Comparison of ENCODE assay signal across 8 mouse cellular contexts in genomic region chr5:33274085-33274952, GRCm38 (mm10). TPM values are rescaled to one million over a fixed set of nuclear protein-coding genes. Genes with fewer than 3 reads are reported as not detected.
DNase-seq lines count a peak whose midpoint lies in the region; ATAC-seq and TF ChIP-seq lines count a peak whose summit lies in the region.

No protein-coding gene starts in this region.

- H3K4me1 ChIP-seq in G1E (ENCODE audit: insufficient read depth, low read depth, low read length), result peaks cover 56% of the 10 kb centered on the region
- H3K4me1 ChIP-seq in forebrain, postnatal 0 days (ENCODE audit: insufficient read depth), result peaks cover 16% of the 10 kb centered on the region
- peaks cover 31% of the 10 kb centered on the region for H3K4me1 ChIP-seq in lung, embryonic 15.5 days

- no peaks in the 10 kb centered on the region for H3K9me3 ChIP-seq in G1E (replicated peaks)
- no peaks in the 10 kb centered on the region for H3K9me3 ChIP-seq in forebrain, postnatal 0 days (ENCODE audit: low read length)
- no peaks in the 10 kb centered on the region for H3K9me3 ChIP-seq in lung, embryonic 15.5 days

- peak; percentile 51 for ATAC-seq in G1E (ENCODE audit: extremely low read depth, insufficient number of reproducible peaks, low FRiP score, poor library complexity, severe bottlenecking)
- peak; percentile 54 for ATAC-seq in forebrain, postnatal 0 days
- peak; percentile 63 for ATAC-seq in lung, embryonic 15.5 days (ENCODE audit: borderline replicate concordance, extremely low read depth, low FRiP score, low TSS enrichment)

- H3K4me2 ChIP-seq in forebrain, postnatal 0 days (ENCODE audit: low read depth), result peak overlapping the region; percentile 74
- H3K4me2 ChIP-seq in lung, embryonic 15.5 days, result peak overlapping the region; percentile 80

- no peaks in the 10 kb centered on the region for H3K27me3 ChIP-seq in G1E (ENCODE audit: insufficient read depth, low read length)
- no peaks in the 10 kb centered on the region for H3K27me3 ChIP-seq in forebrain, postnatal 0 days (ENCODE audit: insufficient read depth, low read length)
- H3K27me3 ChIP-seq in lung, embryonic 15.5 days, result no peaks in the 10 kb centered on the region

- H3K9ac ChIP-seq in forebrain, postnatal 0 days, result peak overlapping the region; percentile 97
- H3K9ac ChIP-seq in lung, embryonic 15.5 days, result peak overlapping the region; percentile 96

- peak overlapping the region; percentile 89 for H3K4me3 ChIP-seq in G1E (ENCODE audit: low read depth, low read length)
- H3K4me3 ChIP-seq in forebrain, postnatal 0 days (ENCODE audit: low read depth, low read length), result peak overlapping the region; percentile 90
- H3K4me3 ChIP-seq in lung, embryonic 15.5 days, result peak overlapping the region; percentile 91

- peak overlapping the region; percentile 100 for H3K27ac ChIP-seq in forebrain, postnatal 0 days (ENCODE audit: low read depth, low read length)
- peak overlapping the region; percentile 99 for H3K27ac ChIP-seq in lung, embryonic 15.5 days

- TF ChIP-seq CTCF in G1E (IDR thresholded peaks at IDR 0.05; ENCODE audit: low read depth, low read length), result no peak
- peak; percentile 16 for TF ChIP-seq CTCF in forebrain, postnatal 0 days (IDR thresholded peaks at IDR 0.05; ENCODE audit: low read depth)

- H3K36me3 ChIP-seq in G1E (replicated peaks), result peaks cover 44% of the 10 kb centered on the region
- peaks cover 8% of the 10 kb centered on the region for H3K36me3 ChIP-seq in forebrain, postnatal 0 days (ENCODE audit: insufficient read depth)
- H3K36me3 ChIP-seq in lung, embryonic 15.5 days, result peaks cover 15% of the 10 kb centered on the region

- 3% methylated on average over 82 of the region's 97 CpGs for WGBS in forebrain, postnatal 0 days
- under 1% methylated on average over 69 of the region's 97 CpGs for WGBS in lung, embryonic 15.5 days

- DNase-seq in G1E (ENCODE audit: low spot score), result peak; percentile 92
- DNase-seq in cerebellum, adult 18-20 months, result peak; percentile 83 to 97
- DNase-seq in forebrain, postnatal 0 days, result peak; percentile 97
- peak; percentile 93 for DNase-seq in heart, postnatal 4 days
- peak; percentile 86 to 91 for DNase-seq in layer of hippocampus, adult 8-10 months (ENCODE audit: low spot score in 2 of 2)
- DNase-seq in ovary, adult 18-20 months (ENCODE audit: low spot score), result peak; percentile 81
- peak; percentile 94 for DNase-seq in thymus, postnatal 0 days (ENCODE audit: low spot score)

RNA-seq across cellular contexts. Expression of gene Ctbp1, which starts 0.5 kb away (rescaled TPM):
- 126 and 164 TPM in 2 replicates for total RNA-seq in G1E (2014; fragmentation: Nextera tagmentation)
- 144 and 146 TPM in 2 replicates for total RNA-seq in G1E (2017)
- polyA plus RNA-seq in G1E (2012), result 256 and 297 TPM in 2 replicates
- 417 and 478 TPM in 2 replicates for total RNA-seq in forebrain, postnatal 0 days (2014; rRNA removed)
- polyA plus RNA-seq in forebrain, postnatal 0 days (2015; fragmentation: Nextera tagmentation; extraction: Ambion mirVana), result 350 and 388 TPM in 2 replicates
- total RNA-seq in heart, postnatal 4 days (2021), result 100 to 1,000 TPM; 264 to 274 TPM
- total RNA-seq in layer of hippocampus, adult 8-10 months (2022), result 100 to 1,000 TPM; 255 to 270 (median 268) TPM
- 351 and 372 TPM in 2 replicates for polyA plus RNA-seq in lung, embryonic 15.5 days (2015; fragmentation: Nextera tagmentation; extraction: Ambion mirVana)
- 269 and 297 TPM in 2 replicates for polyA plus RNA-seq in thymus, postnatal 0 days (2015; fragmentation: Nextera tagmentation; extraction: Ambion mirVana)

RNA-seq across cellular contexts. Expression of gene Spon2, which starts 56.1 kb away (rescaled TPM):
- total RNA-seq in G1E (2014; fragmentation: Nextera tagmentation) (not detected in 2 replicates), G1E (2017) (0.17 and 0.22 TPM in 2 replicates)
- polyA plus RNA-seq in G1E (2012), result 0.03 and 0.04 TPM in 2 replicates
- 4.3 and 5.1 TPM in 2 replicates for total RNA-seq in forebrain, postnatal 0 days (2014; rRNA removed)
- polyA plus RNA-seq in forebrain, postnatal 0 days (2015; fragmentation: Nextera tagmentation; extraction: Ambion mirVana), result 2.3 and 2.5 TPM in 2 replicates
- 10 to 100 TPM; 56.8 to 62.9 TPM for total RNA-seq in heart, postnatal 4 days (2021)
- total RNA-seq in layer of hippocampus, adult 8-10 months (2022), result not detected
- 21.3 and 26.4 TPM in 2 replicates for polyA plus RNA-seq in lung, embryonic 15.5 days (2015; fragmentation: Nextera tagmentation; extraction: Ambion mirVana)
- 14.8 and 16.8 TPM in 2 replicates for polyA plus RNA-seq in thymus, postnatal 0 days (2015; fragmentation: Nextera tagmentation; extraction: Ambion mirVana)

Comparison
In these comparisons a context has a peak if more than half of its experiments do, and no peak if none do; other contexts are left out.
1. Peak in every context shown above with its lines: DNase-seq, ATAC-seq, H3K4me3 ChIP-seq and H3K27ac ChIP-seq.